Mouse (Mus musculus): Measurements from ENCODE around the gene Cacng2. TPM values are rescaled to one million over a fixed set of nuclear protein-coding genes. Genes with fewer than 3 reads are reported as not detected.

The Cacng2 gene
- polyA plus RNA-seq, 1 experiment from 2014 or later, result not detected

- H3K36me3 ChIP-seq (ENCODE audit: insufficient read depth, low read length), result no peaks in the 10 kb centered on the region
- no peaks in the 10 kb centered on the region for H3K4me1 ChIP-seq (ENCODE audit: insufficient read depth, low read depth, low read length)
- 73% methylated on average over 8 of the region's 8 CpGs for whole genome bisulfite sequencing
- TF ChIP-seq CTCF (IDR thresholded peaks at IDR 0.05) (no peak), EP300 (IDR thresholded peaks at IDR 0.05) (no peak)
- H3K4me3 ChIP-seq (ENCODE audit: low read depth, low read length), result no peak overlapping the region
- no peak overlapping the region for H3K4me2 ChIP-seq (replicated peaks; ENCODE audit: low read depth, low read length)
- no peak for ATAC-seq
- no peaks in the 10 kb centered on the region for H3K9me3 ChIP-seq (ENCODE audit: low read length)
- no peak overlapping the region for H3K9ac ChIP-seq (replicated peaks; ENCODE audit: low read depth)
- H3K27me3 ChIP-seq (replicated peaks; ENCODE audit: insufficient read depth, low read length), result no peaks in the 10 kb centered on the region
- no peak for DNase-seq (ENCODE audit: low spot score)
- H3K27ac ChIP-seq (ENCODE audit: low read length), result no peak overlapping the region
Observed at GRCm38 (mm10) chr15:78157330-78157729, 37.5 kb upstream of the Cacng2 start.

- 79% methylated on average over 6 of the region's 6 CpGs for WGBS
- H3K9ac ChIP-seq (replicated peaks; ENCODE audit: low read depth), result no peak overlapping the region
- H3K36me3 ChIP-seq (ENCODE audit: insufficient read depth, low read length), result no peaks in the 10 kb centered on the region
- no peak overlapping the region for H3K4me3 ChIP-seq (ENCODE audit: low read depth, low read length)
- H3K27ac ChIP-seq (ENCODE audit: low read length), result no peak overlapping the region
- H3K9me3 ChIP-seq (ENCODE audit: low read length), result no peaks in the 10 kb centered on the region
- TF ChIP-seq CTCF (IDR thresholded peaks at IDR 0.05), result no peak
- no peak for TF ChIP-seq EP300 (IDR thresholded peaks at IDR 0.05)
- no peak overlapping the region for H3K4me2 ChIP-seq (replicated peaks; ENCODE audit: low read depth, low read length)
- no peaks in the 10 kb centered on the region for H3K27me3 ChIP-seq (replicated peaks; ENCODE audit: insufficient read depth, low read length)
- ATAC-seq (no peak), DNase-seq (ENCODE audit: low spot score) (no peak)
- no peaks in the 10 kb centered on the region for H3K4me1 ChIP-seq (ENCODE audit: insufficient read depth, low read depth, low read length)
Observed at GRCm38 (mm10) chr15:78155421-78155820, 35.6 kb upstream of the Cacng2 start.

- WGBS, result 52% methylated on average over 11 of the region's 11 CpGs
- no peaks in the 10 kb centered on the region for H3K27me3 ChIP-seq (replicated peaks; ENCODE audit: insufficient read depth, low read length)
- H3K4me2 ChIP-seq (replicated peaks; ENCODE audit: low read depth, low read length), result no peak overlapping the region
- H3K9ac ChIP-seq (replicated peaks; ENCODE audit: low read depth), result no peak overlapping the region
- no peaks in the 10 kb centered on the region for H3K4me1 ChIP-seq (ENCODE audit: insufficient read depth, low read depth, low read length)
- DNase-seq (ENCODE audit: low spot score) (no peak), ATAC-seq (no peak)
- no peak overlapping the region for H3K4me3 ChIP-seq (ENCODE audit: low read depth, low read length)
- TF ChIP-seq EP300 (IDR thresholded peaks at IDR 0.05) (no peak), CTCF (IDR thresholded peaks at IDR 0.05) (no peak)
- H3K9me3 ChIP-seq (ENCODE audit: low read length), result no peaks in the 10 kb centered on the region
- no peak overlapping the region for H3K27ac ChIP-seq (ENCODE audit: low read length)
- no peaks in the 10 kb centered on the region for H3K36me3 ChIP-seq (ENCODE audit: insufficient read depth, low read length)
Observed at GRCm38 (mm10) chr15:78153045-78153775, 33.4 kb upstream of the Cacng2 start.

- no peaks in the 10 kb centered on the region for H3K36me3 ChIP-seq (ENCODE audit: insufficient read depth, low read length)
- no peak overlapping the region for H3K4me2 ChIP-seq (replicated peaks; ENCODE audit: low read depth, low read length)
- TF ChIP-seq EP300 (IDR thresholded peaks at IDR 0.05) (no peak), CTCF (IDR thresholded peaks at IDR 0.05) (no peak)
- H3K9ac ChIP-seq (replicated peaks; ENCODE audit: low read depth), result no peak overlapping the region
- WGBS, result 59% methylated on average over 7 of the region's 7 CpGs
- H3K27me3 ChIP-seq (replicated peaks; ENCODE audit: insufficient read depth, low read length), result no peaks in the 10 kb centered on the region
- H3K27ac ChIP-seq (ENCODE audit: low read length), result no peak overlapping the region
- no peaks in the 10 kb centered on the region for H3K9me3 ChIP-seq (ENCODE audit: low read length)
- no peak overlapping the region for H3K4me3 ChIP-seq (ENCODE audit: low read depth, low read length)
- H3K4me1 ChIP-seq (ENCODE audit: insufficient read depth, low read depth, low read length), result no peaks in the 10 kb centered on the region
- no peak for ATAC-seq
- DNase-seq (ENCODE audit: low spot score), result no peak
Observed at GRCm38 (mm10) chr15:78148565-78148964, 28.7 kb upstream of the Cacng2 start.

- WGBS, result 58% methylated on average over 8 of the region's 8 CpGs
- TF ChIP-seq CTCF (IDR thresholded peaks at IDR 0.05) (no peak), EP300 (IDR thresholded peaks at IDR 0.05) (no peak)
- Histone ChIP-seq H3K27me3 (replicated peaks; ENCODE audit: insufficient read depth, low read length) (no peaks in the 10 kb centered on the region), H3K4me2 (replicated peaks; ENCODE audit: low read depth, low read length) (no peak overlapping the region), H3K4me1 (ENCODE audit: insufficient read depth, low read depth, low read length) (no peaks in the 10 kb centered on the region), H3K27ac (ENCODE audit: low read length) (no peak overlapping the region), H3K36me3 (ENCODE audit: insufficient read depth, low read length) (no peaks in the 10 kb centered on the region), H3K4me3 (ENCODE audit: low read depth, low read length) (no peak overlapping the region), H3K9ac (replicated peaks; ENCODE audit: low read depth) (no peak overlapping the region), H3K9me3 (ENCODE audit: low read length) (no peaks in the 10 kb centered on the region)
- ATAC-seq, result no peak
- DNase-seq (ENCODE audit: low spot score), result no peak
Observed at GRCm38 (mm10) chr15:78140226-78140625, 20.4 kb upstream of the Cacng2 start.

- WGBS, result 30% methylated on average over 6 of the region's 6 CpGs
- ATAC-seq (no peak), DNase-seq (ENCODE audit: low spot score) (no peak)
- Histone ChIP-seq H3K27ac (ENCODE audit: low read length) (no peak overlapping the region), H3K4me1 (ENCODE audit: insufficient read depth, low read depth, low read length) (no peaks in the 10 kb centered on the region), H3K27me3 (replicated peaks; ENCODE audit: insufficient read depth, low read length) (no peaks in the 10 kb centered on the region), H3K9me3 (ENCODE audit: low read length) (no peaks in the 10 kb centered on the region), H3K36me3 (ENCODE audit: insufficient read depth, low read length) (no peaks in the 10 kb centered on the region), H3K4me2 (replicated peaks; ENCODE audit: low read depth, low read length) (no peak overlapping the region), H3K4me3 (ENCODE audit: low read depth, low read length) (no peak overlapping the region), H3K9ac (replicated peaks; ENCODE audit: low read depth) (no peak overlapping the region)
- TF ChIP-seq EP300 (IDR thresholded peaks at IDR 0.05), result no peak
- no peak for TF ChIP-seq CTCF (IDR thresholded peaks at IDR 0.05)
Observed at GRCm38 (mm10) chr15:78134606-78135005, 14.8 kb upstream of the Cacng2 start.
